Mouse (Mus musculus): ENCODE measurements around the gene Padi6.

DNA sequence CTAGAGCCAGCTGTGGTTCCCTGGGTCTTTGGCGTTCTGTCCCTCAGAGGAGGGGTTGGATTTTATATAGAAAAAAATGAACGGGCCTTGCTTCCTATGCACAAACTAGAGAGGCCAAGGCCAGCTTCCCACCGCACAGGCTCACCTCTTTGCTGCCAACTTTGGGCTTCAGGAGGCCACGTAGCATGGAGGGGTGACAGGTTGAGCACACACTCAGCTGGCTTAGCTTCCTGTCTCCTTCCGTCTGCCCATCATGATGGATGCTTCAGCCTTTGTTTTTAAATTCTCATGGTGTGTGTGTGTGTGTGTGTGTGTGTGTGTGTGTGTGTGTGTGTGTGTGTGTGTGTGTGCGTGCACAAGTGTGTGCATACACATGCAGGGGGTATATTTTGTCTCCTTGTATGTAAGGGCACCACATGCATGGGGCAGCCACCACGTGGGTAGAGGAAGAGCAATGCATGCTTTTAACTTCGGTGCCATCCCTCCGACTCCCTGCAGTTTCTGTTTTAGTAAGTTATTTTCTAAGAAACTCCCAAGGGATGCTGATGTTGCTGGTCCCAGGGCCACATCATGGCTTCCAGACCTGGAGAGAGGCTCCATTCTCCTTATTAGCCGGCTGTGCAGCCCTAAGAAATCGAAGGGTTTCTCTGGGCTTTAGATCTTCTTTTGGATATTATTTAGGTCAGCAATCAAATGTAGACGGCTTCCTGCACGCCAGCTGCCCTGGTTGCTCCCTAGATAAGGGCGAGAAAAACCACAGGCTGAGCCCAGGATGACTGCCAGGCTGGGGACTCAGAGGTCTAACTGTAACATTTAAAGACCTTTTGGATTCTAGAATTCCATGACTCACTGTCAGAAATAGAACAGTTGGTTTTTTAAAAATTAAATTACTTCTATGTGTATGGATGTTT is 46.5 kb downstream of the Padi6 start:
- TF ChIP-seq GATA1 (IDR thresholded peaks at IDR 0.05; ENCODE audit: borderline replicate concordance, low read length) (no peak), FLI1 (IDR thresholded peaks at IDR 0.05; ENCODE audit: low read length) (no peak)
